Mouse (Mus musculus) erythroblast, embryonic 14.5 days (primary cell): Measurements from ENCODE around the gene Podxl.

Experiments used
- GATA1 ChIP-seq: IDR thresholded peaks from 2 replicates; pipeline ENCODE4 v1.6.1; 2012; ENCODE audit warnings: low read length, inconsistent platforms, mixed read lengths
- TAL1 ChIP-seq: IDR thresholded peaks from 3 replicates; pipeline ENCODE4 v1.6.1; 2012; ENCODE audit warnings: low read length, inconsistent platforms, mixed read lengths

DNA sequence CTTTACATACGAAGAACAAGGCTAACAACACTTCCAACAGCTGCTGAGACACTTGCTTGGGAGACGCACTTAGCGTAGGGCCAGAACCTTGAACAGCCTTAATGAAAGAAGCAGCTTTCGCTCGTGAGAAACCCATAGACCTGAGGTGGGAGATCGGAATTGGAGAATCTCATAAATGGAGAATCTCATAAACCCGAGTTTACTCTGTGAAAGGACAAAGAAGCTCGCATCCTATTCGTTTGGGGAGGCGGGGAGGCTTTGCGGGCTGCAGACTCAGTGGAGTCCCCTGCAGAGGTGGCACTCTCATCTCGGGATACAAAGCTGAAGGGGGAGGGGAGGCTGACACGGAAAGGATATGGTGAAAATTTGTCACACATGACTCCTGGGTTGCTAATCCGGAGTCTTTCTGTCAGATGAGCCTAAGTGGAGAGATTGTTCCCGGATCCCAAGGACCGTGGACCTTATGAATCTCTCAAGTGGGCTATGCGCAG lies 1.2 kb upstream of the Podxl start:
- TF ChIP-seq GATA1 (no peak), TAL1 (no peak)
